Mouse (Mus musculus): ENCODE measurements around the gene Spry1. TPM values are rescaled to one million over a fixed set of nuclear protein-coding genes. Genes with fewer than 3 reads are reported as not detected.

Spry1 gene
- total RNA-seq (2023; ENCODE audit: inconsistent age) = 3.1 to 3.8 TPM (median 3.6 TPM) in 4 replicates

GRCm38 (mm10) chr3:37639690-37640089 is at the start of gene Spry1:
Gene Spry1 (plus strand): TSS chr3:37639947.

Other genes starting within 250 kb of the Spry1 start
- 64.0 to 87.4 TPM (median 75.2 TPM) in 4 replicates for gene Spata5, start 220.1 kb upstream of the Spry1 start, total RNA-seq (2023; ENCODE audit: inconsistent age)
- gene Nudt6, start 219.7 kb upstream of the Spry1 start, total RNA-seq (2023; ENCODE audit: inconsistent age) = 17.3 to 21.2 TPM (median 18.6 TPM) in 4 replicates
- gene Gm5148, start 84.5 kb downstream of the Spry1 start, total RNA-seq (2023; ENCODE audit: inconsistent age) = 0.48 TPM in 1 of 4 replicates, not detected in the others